Mouse (Mus musculus) lung, embryonic 16.5 days (tissue): ENCODE results near the gene Znrf3. TPM values are rescaled to one million over a fixed set of nuclear protein-coding genes. Genes with fewer than 3 reads are reported as not detected.
A peak's percentile ranks its signal among the peaks of the same experiment; 100 is the strongest.
"Not testable (repeated sequence)": the region's sequence is repeated elsewhere in the genome, so short reads cannot be mapped to it uniquely, and the experiment has no call there.

ENCODE experiments used
- ATAC-seq: fragments of 200-750 bp; cut with Nextera tagmentation; 2 replicates; pipeline ENCODE4 v1.8.0; 2017; ENCODE audit warnings: low read depth, mild to moderate bottlenecking, moderate library complexity
- H3K27ac ChIP-seq: fragments of 300-500 bp; sonication (generic); 2 replicates; pipeline ENCODE4 v1.5.1; 2014; ENCODE audit warnings: mild to moderate bottlenecking, control low read depth, low read length
- H3K27me3 ChIP-seq: fragments of 300-500 bp; sonication (generic); 2 replicates; pipeline ENCODE4 v1.6.1; 2014; ENCODE audit warnings: low read depth, low read length, mixed read lengths; ENCODE audit not compliant: control insufficient read depth, insufficient read depth
- H3K36me3 ChIP-seq: fragments of 300-500 bp; sonication (generic); 2 replicates; pipeline ENCODE4 v1.6.1; 2014; ENCODE audit warnings: low read length; ENCODE audit not compliant: control insufficient read depth, insufficient read depth
- H3K4me1 ChIP-seq: fragments of 300-500 bp; sonication (generic); replicated peaks from 2 replicates; pipeline ENCODE4 v1.6.1; 2014; ENCODE audit warnings: low read length, mixed read lengths; ENCODE audit not compliant: control insufficient read depth, insufficient read depth
- H3K4me2 ChIP-seq: fragments of 300-500 bp; sonication (generic); 2 replicates; pipeline ENCODE4 v1.6.1; 2014; ENCODE audit warnings: low read depth, low read length, control low read depth
- H3K4me3 ChIP-seq: fragments of 300-500 bp; sonication (generic); 2 replicates; pipeline ENCODE4 v1.5.1; 2014; ENCODE audit warnings: mild to moderate bottlenecking, low read length, control low read depth
- H3K9ac ChIP-seq: fragments of 300-500 bp; sonication (generic); 2 replicates; pipeline ENCODE4 v1.6.1; 2014; ENCODE audit warnings: low read length, control low read depth
- H3K9me3 ChIP-seq: fragments of 300-500 bp; sonication (generic); 2 replicates; pipeline ENCODE4 v1.6.1; 2016; ENCODE audit warnings: low read length; ENCODE audit not compliant: control insufficient read depth
- WGBS: fragments of 180-500 bp; shearing (Covaris S2); extraction: QIAGEN DNeasy Blood & Tissue Kit; methylation state at CpG from one replicate; pipeline ENCODE4 v1.1.7; 2014; 5-methylcytosine and 5-hydroxymethylcytosine counted together
- polyA plus RNA-seq: library from polyadenylated mRNA; unstranded; fragments of >200 nt; fragmentation: Nextera tagmentation; extraction: Ambion mirVana; gene quantifications from 2 replicates; pipeline ENCODE4 v1.2.1, GENCODE M21; 2015

The Znrf3 gene
- 15.9 and 17.2 TPM in 2 replicates for polyA plus RNA-seq

DNA sequence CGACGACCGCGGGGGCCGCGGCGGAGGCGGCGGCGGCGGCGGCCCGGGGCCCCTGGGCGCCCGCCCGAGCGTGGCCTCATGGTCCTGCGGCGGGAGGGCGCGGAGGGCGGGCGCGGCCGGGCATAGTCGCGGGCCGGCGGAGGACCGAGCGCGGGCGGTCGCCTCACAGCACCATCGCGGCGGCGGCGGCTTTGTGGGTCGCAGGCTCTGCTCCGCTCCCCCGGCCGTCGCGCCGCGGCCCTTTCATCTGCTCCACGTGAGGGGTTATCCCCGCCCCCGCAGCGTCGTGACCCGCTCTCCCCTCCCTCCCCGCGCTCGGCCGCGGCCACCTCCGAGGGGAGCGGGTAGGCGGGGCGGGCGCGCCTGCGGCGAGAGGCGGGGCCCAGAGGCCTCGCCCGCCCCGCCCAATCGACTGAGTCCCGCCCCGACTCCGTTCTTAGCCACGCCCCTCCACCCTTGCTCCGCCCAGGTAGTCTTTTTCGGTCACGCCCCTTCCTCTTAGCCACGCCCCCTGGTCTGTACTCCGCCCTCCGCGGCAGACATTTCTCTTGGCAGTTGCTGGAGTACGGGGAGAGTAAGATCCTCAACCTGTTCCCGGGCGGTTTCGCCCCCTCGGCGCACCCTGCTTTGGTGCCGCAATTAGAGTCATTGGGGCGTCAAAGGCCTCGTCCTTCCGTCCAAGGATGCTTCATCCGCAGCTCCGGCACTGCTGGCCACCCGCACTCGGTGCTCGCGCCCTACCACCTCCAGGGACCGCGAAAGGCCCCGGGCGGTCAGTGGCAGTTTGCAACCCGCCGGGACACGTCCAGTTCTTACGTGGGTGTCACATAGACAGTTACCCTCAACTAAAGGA lies at the start of gene Znrf3:
TSS of gene Znrf3 (minus strand) at position 249 of the 853 bp plus-strand sequence.
- H3K36me3 ChIP-seq = no peaks in the 10 kb centered on the region
- H3K9me3 ChIP-seq = no peaks in the 10 kb centered on the region
- H3K27me3 ChIP-seq = no peaks in the 10 kb centered on the region
- H3K4me2 ChIP-seq = peak within 1 kb of the TSS; percentile 93
- H3K4me3 ChIP-seq = peak within 1 kb of the TSS; percentile 87
- H3K27ac ChIP-seq = peak within 1 kb of the TSS; percentile 79
- peak within 1 kb of the TSS; percentile 86 for H3K9ac ChIP-seq
- H3K4me1 ChIP-seq = peaks cover 23% of the 10 kb centered on the region
- peak; percentile 96 for ATAC-seq
- under 1% methylated on average over 38 of the region's 106 CpGs for WGBS

DNA sequence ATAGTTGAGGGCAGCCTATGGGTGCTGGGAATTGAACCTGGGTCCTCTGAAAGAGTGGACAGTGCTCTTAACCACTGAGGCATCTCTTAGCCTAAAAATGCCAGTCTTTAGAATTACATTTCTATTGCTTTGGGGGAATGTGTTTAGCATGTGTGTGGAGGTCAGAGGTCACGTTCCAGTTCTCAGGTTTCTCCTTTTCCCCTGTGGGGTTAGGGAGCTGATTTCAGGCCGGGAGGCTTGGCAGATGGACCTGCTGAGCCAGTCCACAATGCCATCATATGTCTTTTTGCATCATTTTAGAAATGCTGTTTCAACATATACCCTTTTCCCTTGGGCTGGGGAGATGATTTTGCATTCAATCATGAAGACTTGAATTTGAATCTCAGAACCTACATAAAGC lies 49.2 kb upstream of the Znrf3 start:
- H3K9me3 ChIP-seq = no peaks in the 10 kb centered on the region
- H3K4me2 ChIP-seq = no peak overlapping the region
- no peaks in the 10 kb centered on the region for H3K27me3 ChIP-seq
- no peak for ATAC-seq
- H3K27ac ChIP-seq = no peak overlapping the region
- WGBS = 50% methylated on average over 2 of the region's 2 CpGs
- H3K4me3 ChIP-seq = no peak overlapping the region
- no peaks in the 10 kb centered on the region for H3K36me3 ChIP-seq
- no peak overlapping the region for H3K9ac ChIP-seq
- H3K4me1 ChIP-seq = peaks cover 9% of the 10 kb centered on the region; the same call in 1 of the 2 replicates

DNA sequence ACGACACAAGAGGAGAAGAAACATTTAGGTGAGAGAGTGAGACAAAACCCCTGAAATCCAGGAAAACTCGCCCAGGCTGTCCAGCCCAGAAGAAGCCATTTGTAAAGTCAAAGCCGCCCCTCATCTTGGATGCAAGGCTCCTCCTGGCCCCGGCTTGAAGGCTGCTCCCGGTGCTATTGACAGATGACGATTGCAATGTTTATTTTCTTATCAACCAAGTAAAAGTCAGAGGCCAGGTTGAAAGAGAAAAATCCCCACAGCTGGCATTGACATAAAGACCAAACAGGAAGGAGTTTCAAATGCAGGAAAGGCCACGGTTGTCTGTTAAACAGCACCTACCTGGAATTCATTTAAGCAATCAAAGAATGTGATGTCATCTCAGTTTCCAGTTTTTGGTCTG lies 47.3 kb upstream of the Znrf3 start:
- H3K36me3 ChIP-seq = no peaks in the 10 kb centered on the region
- H3K4me1 ChIP-seq = no peaks in the 10 kb centered on the region; the same call in 1 of the 2 replicates
- ATAC-seq = no peak
- no peak overlapping the region for H3K9ac ChIP-seq
- WGBS = 21% methylated on average over 7 of the region's 7 CpGs
- H3K4me3 ChIP-seq = no peak overlapping the region
- H3K4me2 ChIP-seq = no peak overlapping the region
- no peaks in the 10 kb centered on the region for H3K9me3 ChIP-seq
- H3K27me3 ChIP-seq = no peaks in the 10 kb centered on the region
- no peak overlapping the region for H3K27ac ChIP-seq

DNA sequence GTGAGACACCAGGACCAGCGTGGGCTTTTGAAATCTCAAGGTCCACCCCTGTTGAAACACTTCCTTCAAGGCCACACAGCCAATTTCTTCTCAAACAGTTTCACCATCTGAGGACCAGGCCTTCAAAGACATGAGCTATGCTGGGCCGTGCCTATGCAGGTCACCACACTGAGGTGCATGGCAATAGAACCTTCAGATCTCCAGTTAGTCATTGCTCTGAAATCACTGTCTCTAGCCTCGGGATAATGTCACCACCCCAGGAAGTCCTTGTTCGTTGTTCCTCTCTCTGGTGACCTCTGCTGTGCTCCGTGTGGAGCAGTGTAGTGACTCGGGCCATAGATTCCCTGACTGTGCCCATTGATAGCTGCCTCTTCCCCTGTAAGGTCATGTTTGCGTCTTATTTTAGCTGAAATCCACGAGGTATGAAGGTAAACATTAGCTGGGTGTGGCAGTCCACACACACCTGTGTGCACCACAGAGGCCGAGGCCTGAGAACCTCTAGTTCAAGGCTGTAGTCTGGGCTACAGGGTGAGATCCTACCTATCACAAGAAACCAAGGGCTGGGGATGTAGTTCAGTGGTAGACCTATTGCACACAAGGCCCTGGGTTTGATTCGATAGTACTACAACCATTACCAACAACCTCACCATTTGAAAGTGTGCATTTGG lies 46.5 kb upstream of the Znrf3 start:
- WGBS = 70% methylated on average over 10 of the region's 10 CpGs
- Histone ChIP-seq H3K27ac (no peak overlapping the region), H3K9ac (no peak overlapping the region), H3K27me3 (no peaks in the 10 kb centered on the region), H3K4me3 (no peak overlapping the region), H3K4me1 (no peaks in the 10 kb centered on the region; the same call in 1 of the 2 replicates), H3K4me2 (no peak overlapping the region), H3K36me3 (no peaks in the 10 kb centered on the region), H3K9me3 (no peaks in the 10 kb centered on the region)
- ATAC-seq = no peak

DNA sequence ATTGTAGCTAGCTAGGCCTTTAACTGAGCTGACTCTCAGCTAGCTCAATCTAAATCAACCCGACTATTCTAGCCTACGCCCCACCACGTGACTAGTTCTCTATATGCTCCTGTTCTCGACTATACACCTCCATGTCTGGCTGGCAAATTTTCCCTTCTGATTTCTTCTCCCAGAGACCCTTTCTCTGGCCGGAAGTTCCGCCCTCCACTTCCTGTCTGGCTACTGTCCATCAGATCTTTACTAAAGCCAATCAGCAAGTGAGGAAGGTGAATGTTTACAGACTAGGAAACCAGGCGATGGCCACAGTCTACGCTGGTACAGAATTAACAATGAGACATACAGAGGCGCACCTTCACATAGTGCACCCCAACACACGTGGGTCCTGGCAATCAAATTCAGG lies 44.8 kb upstream of the Znrf3 start:
- not testable (repeated sequence) for H3K36me3 ChIP-seq, H3K27me3 ChIP-seq, H3K9me3 ChIP-seq, H3K27ac ChIP-seq, H3K4me3 ChIP-seq, H3K9ac ChIP-seq, H3K4me1 ChIP-seq, ATAC-seq, H3K4me2 ChIP-seq
- WGBS = 77% methylated on average over 10 of the region's 10 CpGs

DNA sequence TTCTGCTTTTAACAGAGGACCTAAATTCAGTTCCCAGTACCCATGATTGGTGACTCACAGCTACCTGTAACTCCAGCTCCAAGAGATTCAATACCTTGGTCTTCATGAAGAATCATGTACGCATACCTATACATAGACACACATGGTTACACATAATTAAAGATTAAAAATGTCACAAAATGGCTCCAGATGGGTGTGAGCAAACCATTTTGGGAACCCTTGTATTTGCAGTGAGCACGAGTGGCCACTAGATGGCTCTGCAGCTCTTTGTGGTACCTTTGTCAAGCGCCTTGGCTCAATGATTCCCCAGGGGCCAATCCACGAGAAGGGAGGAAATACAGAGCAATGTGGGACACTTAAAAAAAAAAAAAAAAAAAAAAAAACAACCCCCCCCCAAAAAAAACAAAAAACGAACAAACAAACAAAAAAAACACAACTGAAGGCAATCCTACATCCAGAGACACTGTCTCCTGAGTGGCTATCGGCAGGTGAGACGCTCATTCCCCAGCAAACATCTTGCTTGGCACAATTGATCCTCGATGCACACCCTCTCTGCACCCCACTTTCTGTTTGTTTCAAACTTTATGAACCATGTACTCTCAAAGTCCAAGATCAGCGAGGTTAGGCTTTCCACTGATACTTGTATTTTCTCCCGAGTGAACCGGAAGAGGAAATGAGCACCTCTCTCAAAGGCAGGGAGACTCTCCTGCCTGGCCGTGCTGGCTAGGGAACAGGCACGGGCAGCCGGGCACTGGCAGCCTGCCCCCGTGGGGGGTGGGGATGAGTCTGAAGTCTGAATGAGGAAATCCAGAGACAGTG lies 40.8 kb upstream of the Znrf3 start:
- 11% methylated on average over 15 of the region's 15 CpGs for WGBS
- H3K4me2 ChIP-seq = peak overlapping the region; percentile 61
- H3K4me1 ChIP-seq = no peaks in the 10 kb centered on the region
- H3K9me3 ChIP-seq = no peaks in the 10 kb centered on the region
- H3K9ac ChIP-seq = peak overlapping the region; percentile 68
- no peaks in the 10 kb centered on the region for H3K36me3 ChIP-seq
- peak overlapping the region; percentile 47 for H3K4me3 ChIP-seq
- ATAC-seq = peak; percentile 83
- H3K27me3 ChIP-seq = no peaks in the 10 kb centered on the region
- peak overlapping the region; percentile 7; the same call in 1 of the 2 replicates for H3K27ac ChIP-seq

DNA sequence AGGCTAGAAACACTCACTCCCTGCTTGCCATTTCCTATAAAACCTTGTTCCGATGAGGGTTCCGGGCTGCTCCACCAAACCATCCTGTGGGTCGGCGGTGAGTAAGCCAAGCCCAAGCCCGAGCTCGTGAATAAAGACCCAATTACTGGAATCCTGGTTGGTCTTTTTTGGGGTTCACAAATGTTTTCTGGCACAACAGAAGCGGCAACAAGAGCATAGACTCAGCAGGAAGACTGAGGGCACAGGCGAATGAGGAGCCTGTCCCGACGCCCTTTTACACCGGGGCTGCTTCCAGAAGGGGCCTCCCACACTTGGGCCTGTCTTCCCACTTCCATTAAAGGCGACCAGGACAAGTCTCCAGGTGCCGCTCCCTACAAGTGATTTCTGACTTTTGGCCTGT lies 37.9 kb upstream of the Znrf3 start:
- Histone ChIP-seq H3K36me3 (no peaks in the 10 kb centered on the region), H3K4me1 (no peaks in the 10 kb centered on the region), H3K4me2 (no peak overlapping the region), H3K27ac (no peak overlapping the region), H3K9ac (no peak overlapping the region), H3K27me3 (no peaks in the 10 kb centered on the region), H3K4me3 (no peak overlapping the region), H3K9me3 (no peaks in the 10 kb centered on the region)
- 79% methylated on average over 13 of the region's 13 CpGs for WGBS
- no peak for ATAC-seq

DNA sequence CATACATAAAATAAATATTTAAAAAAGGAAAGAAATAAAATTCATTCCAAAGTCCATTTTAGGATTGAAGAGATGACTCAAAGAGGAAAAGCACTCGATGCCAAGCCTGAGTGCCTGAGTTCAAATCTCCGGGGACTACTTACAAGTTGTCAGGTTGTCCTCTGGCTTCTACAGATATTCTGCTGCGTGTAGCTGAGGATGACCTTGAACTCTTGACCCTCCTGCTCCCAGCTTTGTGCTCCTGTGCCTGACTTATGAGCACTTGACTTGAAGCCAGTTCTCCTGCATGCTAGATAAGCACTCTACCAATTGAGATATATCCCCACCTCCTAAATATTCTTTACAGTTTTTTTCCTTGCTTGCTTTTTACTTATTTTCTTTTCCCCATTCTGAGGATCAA lies 34.2 kb upstream of the Znrf3 start:
- Histone ChIP-seq H3K4me3 (no peak overlapping the region), H3K9ac (no peak overlapping the region), H3K27me3 (no peaks in the 10 kb centered on the region), H3K27ac (no peak overlapping the region), H3K4me1 (no peaks in the 10 kb centered on the region), H3K36me3 (no peaks in the 10 kb centered on the region), H3K9me3 (no peaks in the 10 kb centered on the region), H3K4me2 (no peak overlapping the region)
- no peak for ATAC-seq
- WGBS = 81% methylated on average over 3 of the region's 3 CpGs

DNA sequence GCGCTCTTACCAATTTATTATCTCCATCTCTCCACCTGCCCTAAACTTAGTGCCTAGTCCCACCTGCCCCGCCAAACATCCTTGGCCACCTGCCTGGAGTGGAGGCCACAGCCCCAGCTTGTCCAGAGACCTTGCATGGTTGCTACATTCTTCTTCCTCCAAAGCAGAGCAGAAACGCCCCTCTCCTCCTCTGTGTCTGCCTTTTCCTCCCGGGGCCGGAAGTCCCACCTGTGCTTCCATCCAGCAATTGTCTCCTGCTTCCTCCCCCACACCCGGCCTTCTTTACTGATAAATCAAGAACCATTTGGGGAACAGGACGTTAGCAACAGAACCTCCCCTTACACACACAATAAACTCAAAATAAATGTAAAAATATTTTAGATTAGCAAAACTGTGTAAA lies 33.5 kb upstream of the Znrf3 start:
- Histone ChIP-seq H3K9ac (no peak overlapping the region), H3K27ac (no peak overlapping the region), H3K4me3 (no peak overlapping the region), H3K9me3 (no peaks in the 10 kb centered on the region), H3K4me2 (no peak overlapping the region), H3K36me3 (no peaks in the 10 kb centered on the region), H3K4me1 (no peaks in the 10 kb centered on the region), H3K27me3 (no peaks in the 10 kb centered on the region)
- WGBS = 65% methylated on average over 7 of the region's 7 CpGs
- ATAC-seq = no peak
